Mouse (Mus musculus) brain, embryonic 18.5 days (tissue): Measurements from ENCODE around the gene Olfr358.

ENCODE experiments used
- DNase-seq: peaks from one replicate; pipeline ENCODE4 v3.0.0-alpha.2; 2012; ENCODE audit warnings: low read depth, low spot score

Gene Olfr358

GRCm38 (mm10) chr2:37009235-37009634, at the start of gene Olfr358:
TSS of gene Olfr358 (minus strand) at chr2:37009335.
- DNase-seq, result no peak

- no peak for DNase-seq
Measured at GRCm38 (mm10) chr2:36997030-36997429, 12.1 kb downstream of the Olfr358 start.

- DNase-seq, result no peak
Measured at GRCm38 (mm10) chr2:36993527-36993926, 15.6 kb downstream of the Olfr358 start, which contains the start of gene Olfr357. TSS of gene Olfr357 (plus strand) at chr2:36993827.
